ENCODE assay signal across 9 mouse cellular contexts in genomic region chr8:79641119-79641518, GRCm38 (mm10). TPM values are rescaled to one million over a fixed set of nuclear protein-coding genes. Genes with fewer than 3 reads are reported as not detected.
DNase-seq lines count a peak whose midpoint lies in the region; ATAC-seq and TF ChIP-seq lines count a peak whose summit lies in the region.
"Had no signal": no experiment of that assay in that cellular context is flagged by ENCODE, and none has a peak within 500 bp of the region (broad histone marks: within the 10 kb centered on the region; RNA-seq: fewer than 3 reads in every experiment).

No protein-coding gene starts in this region.

- H3K4me2 ChIP-seq in heart, embryonic 11.5 days, result peak overlapping the region; percentile 76

- peak overlapping the region; percentile 67 for H3K27ac ChIP-seq in heart, embryonic 11.5 days (ENCODE audit: low read depth, low read length)
- H3K27ac ChIP-seq in hindbrain, embryonic 10.5 days, result no peak overlapping the region
- no peak overlapping the region for H3K27ac ChIP-seq in macrophage

- H3K79me2 ChIP-seq in macrophage (ENCODE audit: inconsistent target), result peaks cover 61% of the 10 kb centered on the region

- no peaks in the 10 kb centered on the region for H3K9me3 ChIP-seq in heart, embryonic 11.5 days (replicated peaks; ENCODE audit: control insufficient read depth, low read length)
- H3K9me3 ChIP-seq in E14TG2a.4 (ENCODE audit: low read length), result no peaks in the 10 kb centered on the region
- no peaks in the 10 kb centered on the region for H3K9me3 ChIP-seq in hindbrain, embryonic 10.5 days

- no peak for DNase-seq in heart, adult 18-20 months
- no peak for DNase-seq in hindbrain, embryonic 10.5 days (ENCODE audit: low spot score)
- no peak for DNase-seq in cerebellum, postnatal 10 days
- no peak for DNase-seq in yolk sac, embryonic 10.5 days (ENCODE audit: low spot score)
- no peak for DNase-seq in ovary, postnatal 36 days (ENCODE audit: low spot score)

- TF ChIP-seq CTCF in E14TG2a.4 (conservative IDR thresholded peaks at IDR 0.05; ENCODE audit: low read length), result no peak

- ATAC-seq in heart, embryonic 11.5 days (replicated peaks; ENCODE audit: insufficient number of reproducible peaks, low FRiP score, low TSS enrichment), result no peak
- ATAC-seq: Patski had no signal

- H3K9ac ChIP-seq in heart, embryonic 11.5 days (ENCODE audit: low read depth, low read length), result peak overlapping the region; percentile 97

- no peaks in the 10 kb centered on the region for H3K27me3 ChIP-seq in heart, embryonic 11.5 days (ENCODE audit: control insufficient read depth, insufficient read depth, low read length)
- no peaks in the 10 kb centered on the region for H3K27me3 ChIP-seq in E14TG2a.4 (ENCODE audit: insufficient read depth, low read length)
- H3K27me3 ChIP-seq in hindbrain, embryonic 10.5 days (ENCODE audit: insufficient read depth, poor library complexity, severe bottlenecking), result no peaks in the 10 kb centered on the region
- H3K27me3 ChIP-seq: Patski had no signal

- H3K4me1 ChIP-seq in heart, embryonic 11.5 days (ENCODE audit: control insufficient read depth, insufficient read depth, low read length), result peaks cover 19% of the 10 kb centered on the region
- peaks cover 43% of the 10 kb centered on the region for H3K4me1 ChIP-seq in E14TG2a.4 (replicated peaks; ENCODE audit: low read depth, low read length)
- peaks cover 27% of the 10 kb centered on the region for H3K4me1 ChIP-seq in hindbrain, embryonic 10.5 days (replicated peaks)

- 7% methylated on average over 1 of the region's 1 CpGs for WGBS in heart, embryonic 11.5 days (ENCODE audit: insufficient replicate concordance)
- 45% methylated on average over 1 of the region's 1 CpGs for WGBS in hindbrain, embryonic 10.5 days
- 0% methylated on average over 1 of the region's 1 CpGs for WGBS in macrophage (ENCODE audit: missing documents)

- peak overlapping the region; percentile 98 for H3K4me3 ChIP-seq in heart, embryonic 11.5 days (ENCODE audit: low read depth, low read length)
- H3K4me3 ChIP-seq in E14TG2a.4 (replicated peaks; ENCODE audit: low read length) (peak overlapping the region; percentile 51), macrophage (ENCODE audit: inconsistent target) (peak overlapping the region; percentile 69; the same call in 1 of the 2 replicates)
- peak overlapping the region; percentile 92 for H3K4me3 ChIP-seq in hindbrain, embryonic 10.5 days

- H3K36me3 ChIP-seq in heart, embryonic 11.5 days (ENCODE audit: control insufficient read depth, insufficient read depth, low read length), result peaks cover 6% of the 10 kb centered on the region
- peaks cover 48% of the 10 kb centered on the region for H3K36me3 ChIP-seq in E14TG2a.4 (ENCODE audit: insufficient read depth, low read length)
- H3K36me3 ChIP-seq in hindbrain, embryonic 10.5 days, result peaks cover 30% of the 10 kb centered on the region
- H3K36me3 ChIP-seq in macrophage (ENCODE audit: inconsistent target), result no peaks in the 10 kb centered on the region

RNA-seq across cellular contexts. Expression of gene Otud4, which starts 1.7 kb away (rescaled TPM):
- polyA plus RNA-seq in heart, embryonic 11.5 days (2014; fragmentation: Nextera tagmentation; extraction: Ambion mirVana), result 26.5 and 27.0 TPM in 2 replicates
- 10 to 100 TPM; 45.5 to 46.7 TPM for total RNA-seq in heart, adult 18-20 months (2021)
- 12.1 and 15.5 TPM in 2 replicates for polyA plus RNA-seq in hindbrain, embryonic 10.5 days (2016; fragmentation: Nextera tagmentation; extraction: Ambion mirVana)
- 100 to 1,000 TPM in 18 of 26 experiments, 10 to 100 TPM in 8; 68.9 to 162 (median 111) TPM for total RNA-seq in macrophage (2018; cell fraction: chromatin; rRNA removed)
- total RNA-seq in macrophage (2018; cell fraction: cytosol; rRNA removed), result 10 to 100 TPM; 22.3 to 31.8 (median 26.3) TPM
- 100 to 1,000 TPM in 1 of 26 experiments, 10 to 100 TPM in 25; 38.3 to 103 (median 64.4) TPM for total RNA-seq in macrophage (2018; cell fraction: nucleus; rRNA removed)
- 13.5 to 20.8 TPM (median 15.9 TPM) in 3 replicates for polyA plus RNA-seq in macrophage (2018)
